Mouse (Mus musculus): Measurements from ENCODE around the gene Lztfl1. TPM values are rescaled to one million over a fixed set of nuclear protein-coding genes. Genes with fewer than 3 reads are reported as not detected.
A peak's percentile ranks its signal among the peaks of the same experiment; 100 is the strongest.
"Not testable (repeated sequence)": the region's sequence is repeated elsewhere in the genome, so short reads cannot be mapped to it uniquely, and the experiment has no call there.

The Lztfl1 gene
- total RNA-seq, 2 experiments from 2014 or later, result 36.6 to 40.3 TPM

DNA sequence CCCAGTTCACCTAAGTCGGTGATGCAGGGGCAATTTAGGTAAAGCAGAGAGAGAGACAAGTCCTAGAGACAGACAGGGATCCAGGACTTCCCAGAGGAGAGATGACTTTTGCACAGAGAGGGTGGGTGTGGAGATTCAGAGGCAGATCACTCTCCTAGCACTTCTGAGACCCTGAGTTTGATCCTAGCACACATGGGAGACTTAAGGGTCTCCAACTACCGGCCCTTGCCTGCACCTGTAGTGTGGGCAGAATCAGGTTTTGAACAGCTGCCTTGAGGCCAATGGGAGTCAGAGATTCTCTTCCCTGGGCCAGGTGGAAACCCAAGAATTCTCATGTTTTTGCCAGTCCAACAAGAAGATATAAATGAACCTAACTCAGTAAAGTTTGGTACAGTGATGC is 38.3 kb downstream of the Lztfl1 start:
- DNase-seq, result no peak

GRCm38 (mm10) chr9:123678327-123679105 is 39.0 kb downstream of the Lztfl1 start, which contains the start of the genes Ccr9 and Slc6a20a:
Ccr9 (plus strand) TSS chr9:123678439.
Slc6a20a (minus strand) TSS chr9:123678885.
- peak; percentile 8 for DNase-seq

DNA sequence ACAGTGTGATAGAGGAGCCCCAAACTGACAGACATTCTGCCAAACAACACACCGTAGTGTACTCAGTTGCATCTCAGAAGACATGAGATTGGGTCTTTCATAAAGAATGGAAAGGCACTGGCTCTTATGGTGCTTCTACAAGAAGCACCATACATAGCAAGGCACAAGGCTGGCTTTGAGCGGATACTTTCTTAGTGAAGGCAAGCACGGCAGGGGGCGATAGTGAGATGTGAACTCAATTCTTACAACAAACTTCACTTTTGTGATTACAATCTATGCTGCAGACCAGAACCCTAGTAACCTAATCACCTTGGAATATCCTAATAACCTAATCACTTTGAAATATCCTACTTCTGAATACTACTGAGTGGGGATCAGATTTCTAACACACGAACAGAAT is 51.9 kb downstream of the Lztfl1 start:
- DNase-seq, result peak; percentile 66

GRCm38 (mm10) chr9:123659986-123660676 is 57.4 kb downstream of the Lztfl1 start:
- DNase-seq, result not testable (repeated sequence)

DNA sequence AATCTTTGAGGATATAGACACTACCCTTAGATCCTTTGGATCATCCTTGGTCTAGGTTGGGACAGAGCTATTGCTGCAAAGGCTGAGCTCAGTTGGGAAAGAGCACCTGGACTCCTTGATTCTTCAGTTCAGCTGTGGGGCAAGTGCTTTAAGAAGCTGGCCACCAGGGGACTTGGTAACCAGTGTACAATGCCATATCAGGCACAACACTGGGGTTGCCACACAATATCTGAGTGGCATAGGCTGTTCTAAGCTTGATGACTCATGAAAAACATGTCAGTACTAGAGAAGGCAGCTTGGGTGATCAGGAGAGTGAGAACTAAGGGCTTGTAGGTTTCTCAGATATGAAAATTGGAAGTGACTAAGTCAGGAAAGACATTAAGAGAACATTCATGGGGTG is 58.5 kb downstream of the Lztfl1 start:
- DNase-seq, result no peak

DNA sequence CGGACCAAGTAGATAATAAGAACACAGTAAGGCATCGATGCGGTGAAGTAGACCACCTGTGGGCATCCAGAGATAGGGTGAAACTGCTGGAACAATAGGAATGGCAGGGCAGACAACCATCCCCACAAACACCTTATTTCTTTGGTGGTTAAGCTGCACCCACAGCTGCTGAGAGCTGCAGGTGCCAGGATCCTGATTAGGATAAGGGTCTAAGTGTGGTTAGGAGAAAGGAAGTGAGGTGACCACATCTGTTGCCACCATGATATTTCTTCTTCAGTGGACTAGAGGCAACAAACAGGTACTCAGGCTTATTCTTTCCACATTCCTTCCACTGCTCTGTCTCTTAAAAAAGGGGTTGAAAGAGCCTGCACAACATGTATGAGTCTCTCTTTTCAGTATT is 60.0 kb downstream of the Lztfl1 start:
- DNase-seq, result no peak

DNA sequence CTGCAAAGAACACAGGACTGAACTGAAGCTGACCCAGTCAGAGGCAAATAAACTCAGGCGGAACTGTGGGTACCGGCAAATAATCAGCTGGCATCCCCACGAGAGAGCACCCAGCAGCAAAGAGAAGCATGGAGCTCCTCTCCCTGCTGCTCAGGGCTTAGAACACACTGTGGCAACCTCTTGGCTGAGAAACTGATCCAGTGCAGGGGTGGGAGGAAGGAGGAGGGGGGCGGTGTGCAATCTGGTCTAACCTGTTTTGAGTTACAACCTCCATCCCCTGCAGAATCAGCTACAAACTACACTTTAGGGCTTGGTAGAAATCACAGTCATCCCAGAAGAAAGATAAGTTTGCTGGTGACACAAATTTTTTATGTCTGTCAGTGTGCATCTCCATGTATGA is 66.1 kb downstream of the Lztfl1 start:
- DNase-seq, result no peak

- DNase-seq, result no peak
These were observed 67.5 kb downstream of the Lztfl1 start for GRCm38 (mm10) chr9:123649785-123650511.

Other genes with a start within 250 kb of the Lztfl1 start
- gene Limd1, start 239.0 kb downstream of the Lztfl1 start, total RNA-seq (2021), result 10 to 100 TPM; 31.8 to 35.9 TPM
- 10 to 100 TPM; 60.2 to 84.8 TPM for gene Sacm1l, start 187.9 kb downstream of the Lztfl1 start, total RNA-seq (2021)
- gene Slc6a20b, start 85.1 kb downstream of the Lztfl1 start, total RNA-seq (2021), result under 1 TPM; 0.06 to 0.39 TPM
- gene Ccr9, start 39.3 kb downstream of the Lztfl1 start, total RNA-seq (2021), result under 1 TPM; 0.33 to 0.57 TPM
- under 1 TPM; 0.39 to 0.51 TPM for gene Slc6a20a, start 38.8 kb downstream of the Lztfl1 start, total RNA-seq (2021)
- gene Cxcr6, start 88.8 kb upstream of the Lztfl1 start, total RNA-seq (2021), result under 1 TPM; 0.30 to 0.54 TPM
- 10 to 100 TPM; 42.6 to 60.7 TPM for gene Fyco1, start 134.2 kb upstream of the Lztfl1 start, total RNA-seq (2021)
- under 1 TPM; 0.15 to 0.27 TPM for gene Xcr1, start 144.3 kb upstream of the Lztfl1 start, total RNA-seq (2021)